Mouse (Mus musculus) testis, adult 2 months (tissue): ENCODE measurements around the gene Tcf7.

Experiments used
- CTCF ChIP-seq: fragments of 200-500 bp; IDR thresholded peaks from 2 replicates; pipeline ENCODE4 v1.5.1; 2012; ENCODE audit warnings: low read depth, mild to moderate bottlenecking, inconsistent platforms, low read length, moderate library complexity; ENCODE audit not compliant: control insufficient read depth, insufficient read depth, insufficient replicate concordance
- POLR2A ChIP-seq: fragments of 200-500 bp; IDR thresholded peaks from 2 replicates; pipeline ENCODE4 v1.6.1; 2012; ENCODE audit warnings: low read depth, mild to moderate bottlenecking, inconsistent platforms, low read length, moderate library complexity; ENCODE audit not compliant: control insufficient read depth

GRCm38 (mm10) chr11:52213887-52214286, 68.9 kb downstream of the Tcf7 start, which contains the start of gene Olfr1371:
- TF ChIP-seq CTCF = no peak
- no peak for TF ChIP-seq POLR2A
